Mouse (Mus musculus) lung, postnatal 25 days (tissue): ENCODE results near the gene Bend6.
"Not testable (repeated sequence)": the region's sequence is repeated elsewhere in the genome, so short reads cannot be mapped to it uniquely, and the experiment has no call there.

Source experiments
- DNase-seq: peaks from one replicate; pipeline ENCODE4 v3.0.0; 2022; ENCODE audit warnings: low spot score

Gene Bend6

DNA sequence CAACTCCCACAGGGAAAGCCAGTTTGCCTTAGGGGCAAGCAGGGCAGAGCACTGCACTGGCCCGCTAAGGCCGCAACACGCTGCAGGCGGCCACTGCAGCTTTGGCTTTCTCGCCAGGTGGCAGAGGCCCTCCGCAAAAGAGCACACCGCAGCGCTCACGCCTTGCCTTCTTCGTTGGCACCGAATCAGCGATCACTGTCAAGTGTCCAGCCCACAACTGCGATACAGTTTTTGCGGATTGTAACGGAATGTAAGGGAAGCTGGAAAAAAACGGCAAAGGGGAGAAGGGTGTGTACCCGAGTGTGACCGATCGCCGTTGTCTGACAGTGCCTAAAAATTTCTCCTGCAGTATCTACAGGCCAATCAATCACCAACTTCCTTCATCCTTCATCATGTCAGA is 689 bp downstream of the Bend6 start:
- no peak for DNase-seq

DNA sequence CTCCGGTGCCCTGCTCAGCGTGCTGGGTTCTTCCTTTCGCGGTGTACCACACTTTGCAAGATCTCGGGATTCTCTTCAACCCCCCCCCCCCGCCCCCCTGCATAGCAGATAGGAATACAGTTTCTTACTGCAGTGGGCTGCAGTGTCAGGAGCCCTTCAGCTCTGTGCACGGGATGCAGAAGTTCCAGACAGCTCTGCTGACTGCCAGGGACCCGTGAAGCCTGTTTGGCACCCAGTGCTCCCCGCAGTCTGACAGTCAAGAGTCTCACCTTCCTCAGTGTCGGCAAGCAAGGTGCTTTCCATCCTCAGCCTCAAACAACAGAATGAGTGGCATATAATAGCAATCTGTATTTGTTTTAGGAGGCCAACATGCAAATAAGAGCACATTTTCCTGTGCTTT is 1.4 kb downstream of the Bend6 start:
- DNase-seq: no peak

DNA sequence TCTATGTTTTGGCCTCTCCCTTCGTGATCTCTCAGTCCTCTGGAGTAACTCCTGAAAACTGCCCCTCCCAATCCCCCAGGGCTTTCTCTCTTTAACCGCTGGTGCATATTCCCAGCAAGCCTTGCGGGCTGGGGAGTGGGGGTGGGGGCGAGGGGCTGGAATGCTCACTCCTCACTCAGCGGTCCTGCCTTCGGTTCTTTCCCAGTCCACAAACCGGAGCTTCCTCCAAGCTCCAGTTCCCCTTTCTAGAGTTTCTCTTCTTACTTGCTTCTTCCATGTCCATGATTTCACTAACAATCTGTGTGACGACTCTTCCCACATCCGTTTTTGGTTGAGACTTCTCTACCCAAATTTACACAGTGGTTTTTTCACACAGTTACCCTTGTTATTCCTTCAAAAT is 4.0 kb downstream of the Bend6 start:
- no peak for DNase-seq

DNA sequence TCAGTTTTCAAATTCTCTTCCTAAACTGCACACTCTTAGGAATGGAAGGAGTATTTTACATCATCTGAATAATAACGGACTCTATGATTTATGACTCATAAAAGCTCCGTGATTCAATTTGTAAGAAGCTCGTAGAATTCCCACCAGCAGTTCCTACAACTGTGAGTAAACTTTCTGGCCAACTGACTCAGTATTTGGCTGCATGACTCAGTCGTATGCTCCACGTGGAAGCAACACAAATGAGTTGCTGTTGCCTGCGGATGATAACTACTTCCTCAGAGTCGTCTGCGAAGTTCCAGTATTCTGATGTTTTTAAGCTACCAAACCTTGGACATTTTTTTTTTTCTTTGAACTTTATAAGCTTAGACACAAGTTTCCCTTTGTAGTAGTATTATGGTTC is 7.4 kb downstream of the Bend6 start:
- no peak for DNase-seq

DNA sequence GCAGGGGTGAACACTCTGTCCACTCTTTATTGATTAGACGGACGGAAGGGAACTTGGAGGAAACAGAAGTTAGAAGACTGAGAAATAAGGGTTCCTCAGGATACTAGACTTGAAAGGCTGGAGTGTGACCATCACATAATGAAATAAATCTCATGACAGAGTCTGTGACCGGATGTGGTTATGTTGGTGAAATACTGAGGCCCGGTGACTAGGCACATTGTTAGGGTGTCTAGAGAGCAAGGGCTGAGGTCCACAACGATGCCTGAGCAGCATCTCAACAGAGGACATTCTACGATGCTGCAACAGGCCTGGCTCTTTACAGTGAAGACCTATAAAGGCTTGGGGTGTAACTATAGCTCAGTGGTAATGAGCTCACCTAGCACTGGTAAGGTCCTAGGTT is 9.2 kb downstream of the Bend6 start:
- peak; percentile 13 for DNase-seq

DNA sequence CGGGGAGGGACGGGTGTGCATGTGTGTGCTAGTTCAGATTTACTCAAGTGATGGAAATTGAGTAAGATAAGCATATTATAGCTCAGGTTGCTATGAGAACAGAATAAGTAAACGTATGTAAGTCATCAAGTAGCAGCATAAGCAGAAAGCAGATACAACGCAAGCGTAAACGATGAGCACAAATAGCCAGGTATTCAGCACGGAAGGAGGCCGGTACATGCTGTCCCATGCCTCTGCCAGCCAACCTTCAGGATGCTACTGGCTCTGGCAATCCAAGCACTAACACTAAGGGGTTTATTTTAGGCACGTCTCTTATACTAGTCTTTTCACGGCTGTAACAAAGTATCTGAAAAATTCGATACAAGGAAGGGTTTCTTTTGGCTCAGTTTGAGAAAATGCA is 10.2 kb downstream of the Bend6 start:
- DNase-seq: no peak

DNA sequence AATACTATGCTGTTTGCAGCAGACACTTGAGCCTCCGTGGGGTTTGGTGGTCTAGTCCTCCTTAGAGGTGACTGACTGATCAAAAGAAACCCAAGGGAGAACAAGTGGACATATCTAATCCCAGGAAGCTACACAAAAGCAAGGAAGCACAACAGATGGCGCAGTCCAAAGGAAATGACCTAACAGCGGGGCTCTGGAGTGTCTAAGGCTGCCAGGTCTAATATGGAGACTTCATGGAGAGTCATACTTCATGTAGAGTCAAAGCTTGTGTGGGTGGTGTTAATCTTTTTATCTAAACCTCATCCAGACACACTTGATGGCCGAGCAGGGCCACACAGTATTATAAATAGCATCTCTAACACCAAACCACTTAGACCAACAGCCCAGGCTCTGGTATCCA is 10.9 kb downstream of the Bend6 start:
- DNase-seq: no peak

DNA sequence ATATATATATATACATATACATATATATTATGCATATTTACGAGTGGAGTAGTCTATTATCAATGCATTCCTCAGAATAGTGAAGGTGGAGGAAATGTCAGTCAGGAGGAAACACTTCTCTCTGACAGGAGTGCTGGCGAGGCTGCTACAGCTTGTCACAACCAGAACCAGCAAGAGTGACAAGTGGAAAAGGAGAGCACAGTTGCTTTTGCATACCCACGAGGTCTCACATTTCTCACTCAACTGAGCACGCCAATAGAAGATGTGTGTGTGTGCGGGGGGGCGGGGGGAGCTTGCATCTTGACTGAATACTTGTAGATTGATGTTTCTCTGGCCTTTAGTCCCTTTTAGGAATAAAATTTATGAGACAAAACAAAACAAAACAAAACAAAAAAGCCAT is 11.5 kb downstream of the Bend6 start:
- no peak for DNase-seq

DNA sequence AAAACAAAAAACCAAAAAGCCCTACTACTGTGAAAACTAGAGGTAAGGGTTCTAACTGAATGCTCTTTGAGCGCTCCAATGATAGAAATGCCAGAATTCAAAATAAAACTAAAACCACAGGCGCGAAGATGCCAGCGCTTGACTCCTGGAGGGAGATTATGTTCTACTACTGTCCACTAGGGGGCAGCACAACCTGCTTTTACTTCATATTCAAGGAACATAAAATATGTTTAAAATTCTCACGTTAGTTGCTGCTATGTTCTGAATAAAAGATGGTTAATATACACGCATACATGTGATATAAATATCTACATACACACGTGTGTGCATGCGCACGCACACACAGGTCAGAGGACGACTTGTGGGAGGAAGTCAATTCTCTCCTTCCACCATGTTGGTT is 14.8 kb downstream of the Bend6 start:
- peak; percentile 28 for DNase-seq

DNA sequence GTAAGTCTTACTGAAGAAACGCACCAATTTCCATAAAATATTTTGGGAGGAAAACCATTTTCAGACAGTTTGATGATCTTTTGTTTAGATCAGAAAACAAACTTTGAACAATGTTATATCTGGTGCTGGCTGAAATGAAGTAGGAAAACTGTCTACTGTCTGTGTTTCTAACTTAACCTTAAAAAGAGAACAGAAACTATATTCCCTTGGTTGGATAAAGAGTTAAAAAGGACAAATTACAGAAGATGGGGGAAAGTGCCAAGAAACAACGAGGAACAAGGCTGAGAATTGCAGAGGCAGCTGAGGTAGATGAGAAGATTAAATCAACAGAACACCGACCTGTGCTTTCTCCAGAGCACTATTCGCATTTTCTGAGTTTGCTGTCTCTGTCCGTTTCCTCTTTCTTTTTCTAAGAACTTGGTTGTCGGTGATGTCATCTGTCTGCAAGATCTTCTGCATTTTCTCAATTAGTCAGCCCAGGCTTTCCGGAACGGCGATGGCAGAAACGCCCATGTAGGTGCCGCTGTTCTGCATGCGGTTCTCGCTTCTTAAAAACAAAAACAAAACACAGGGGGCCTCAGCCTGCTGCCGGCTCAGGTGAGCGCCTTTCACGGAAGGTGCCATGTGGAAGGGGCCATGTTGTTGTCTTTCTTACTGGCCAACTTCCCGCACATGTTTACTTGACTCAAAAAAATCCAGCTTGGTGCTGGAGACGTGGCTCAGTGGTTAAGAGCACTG is 24.3 kb downstream of the Bend6 start:
- DNase-seq: peak; percentile 61

DNA sequence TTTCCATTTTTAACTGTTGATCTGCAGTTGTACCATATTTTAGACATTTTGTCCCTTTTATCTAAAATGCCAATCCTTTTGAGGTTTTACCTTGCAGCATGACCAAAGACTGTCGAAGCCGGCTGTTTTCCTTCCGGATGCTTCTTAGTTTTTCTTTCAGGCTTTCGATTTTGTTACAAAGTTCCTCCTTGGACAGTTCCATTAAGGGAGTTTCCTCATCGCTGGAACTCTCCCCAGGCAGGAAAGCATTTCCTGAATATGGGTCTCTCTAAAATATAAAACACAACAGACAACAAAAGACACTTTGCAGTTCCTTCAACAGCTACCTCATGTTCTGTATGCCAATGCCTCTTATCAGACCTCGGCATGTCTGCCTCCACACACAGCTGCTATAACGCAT is 29.4 kb downstream of the Bend6 start:
- no peak for DNase-seq

DNA sequence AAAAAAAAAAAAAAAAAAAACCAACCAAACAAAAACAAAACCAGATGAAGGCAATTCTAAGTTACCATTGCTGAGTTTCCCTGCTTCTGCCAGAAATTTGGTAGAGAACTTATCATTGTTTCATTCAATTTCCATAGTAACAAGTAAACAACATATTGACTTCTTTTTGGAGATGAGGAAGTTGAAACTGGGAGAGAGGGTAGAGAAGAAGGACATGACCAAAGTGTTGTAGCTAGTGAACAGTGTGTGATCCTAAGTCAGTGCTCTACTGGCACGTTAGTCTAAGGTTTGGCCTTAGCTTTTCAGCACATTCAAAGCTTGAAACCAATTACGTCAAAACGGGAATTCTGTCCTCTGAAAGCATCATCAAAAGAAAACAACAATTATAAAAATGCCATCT is 31.2 kb downstream of the Bend6 start:
- peak; percentile 10 for DNase-seq

DNA sequence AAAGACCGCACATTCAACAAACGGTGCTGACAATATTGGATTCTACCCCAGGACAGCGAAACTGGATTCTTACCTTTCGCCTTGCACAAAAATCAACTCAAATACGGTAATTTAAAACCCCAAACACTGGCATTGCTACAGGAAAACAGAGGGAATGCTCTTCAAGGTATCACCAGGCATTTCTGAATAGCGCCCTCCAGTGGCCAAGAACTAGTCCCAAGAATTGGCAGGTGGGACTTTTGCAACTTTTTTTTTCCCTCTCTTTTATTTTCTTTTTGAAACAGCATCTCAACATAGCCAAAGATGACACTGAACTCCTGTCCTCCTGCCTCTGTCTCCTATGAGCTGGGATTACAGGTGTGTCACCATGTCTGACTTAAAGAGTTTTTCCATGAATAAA is 31.9 kb downstream of the Bend6 start:
- DNase-seq: no peak

DNA sequence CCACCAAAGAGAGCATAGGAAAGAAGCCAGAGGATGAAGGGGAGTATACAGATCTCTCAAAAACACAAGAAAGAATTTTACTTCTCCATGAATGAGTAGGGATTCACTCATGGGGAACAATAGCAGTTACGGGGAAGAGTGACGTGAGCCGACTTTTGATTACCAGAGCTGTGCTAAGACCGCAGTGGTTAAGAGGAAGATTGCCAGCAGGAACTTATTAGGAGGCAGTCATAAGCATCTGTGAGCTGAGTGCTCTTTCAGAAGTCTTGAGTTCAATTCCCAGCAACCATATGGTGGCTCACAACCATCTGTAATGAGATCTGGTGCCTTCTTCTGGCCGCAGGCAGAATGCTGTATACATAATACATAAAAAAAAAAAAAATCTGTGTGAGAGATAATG is 34.1 kb downstream of the Bend6 start:
- DNase-seq: no peak

DNA sequence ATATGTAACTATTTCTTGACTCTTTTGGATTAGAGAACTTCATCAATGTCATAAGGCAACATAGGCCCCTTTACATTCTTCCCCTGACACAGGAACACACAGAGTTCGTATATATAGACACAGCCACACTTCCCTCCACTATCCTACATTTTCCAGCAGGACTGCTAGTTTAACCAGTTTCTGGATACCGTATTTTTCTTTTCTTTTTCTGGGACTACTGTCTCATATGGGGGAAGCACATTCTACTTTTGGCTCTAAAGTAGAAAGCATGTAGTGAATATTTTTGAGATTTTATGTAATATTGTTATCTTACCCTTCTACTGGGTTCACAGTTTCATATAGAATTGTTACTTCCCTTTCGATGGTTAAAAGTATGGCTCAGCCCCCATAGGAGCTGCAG is 38.2 kb downstream of the Bend6 start:
- no peak for DNase-seq

DNA sequence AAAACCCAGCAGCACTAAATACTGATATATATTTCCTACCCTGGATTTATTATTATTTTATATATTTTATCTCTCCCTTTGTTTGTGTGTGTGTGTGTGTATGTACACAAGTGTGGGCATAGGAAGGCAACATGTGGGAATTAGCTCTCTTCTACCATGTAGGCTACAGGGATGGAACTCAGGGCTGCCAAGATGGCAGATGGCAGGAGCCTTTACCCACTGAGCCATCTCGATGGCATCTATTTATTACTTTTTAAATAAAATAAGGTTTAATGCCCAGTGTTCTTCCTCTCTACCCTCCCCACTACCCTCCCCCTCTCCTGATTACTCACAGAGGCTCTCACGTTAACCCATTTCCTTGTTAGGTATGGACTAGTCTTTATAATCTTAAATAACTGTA is 38.6 kb downstream of the Bend6 start:
- no peak for DNase-seq

DNA sequence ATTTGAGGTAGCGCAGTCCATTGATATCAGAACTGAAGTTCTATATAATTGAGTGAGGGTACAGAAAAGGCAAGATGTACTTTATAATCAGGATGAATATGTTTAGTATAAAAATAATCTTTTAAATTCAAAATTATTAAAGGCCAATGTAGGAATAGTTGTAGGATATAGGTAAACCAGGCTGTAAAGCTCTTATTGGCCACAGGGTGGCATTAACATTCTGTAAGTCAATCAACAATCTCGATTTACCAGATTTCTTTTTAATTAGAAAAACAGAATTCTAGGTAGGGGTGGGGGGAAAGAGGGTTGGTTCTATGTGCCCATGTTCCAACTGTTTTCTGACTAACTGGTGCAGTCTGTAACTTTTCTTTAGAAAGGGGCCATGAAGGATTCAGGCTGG is 60.8 kb downstream of the Bend6 start:
- no peak for DNase-seq

DNA sequence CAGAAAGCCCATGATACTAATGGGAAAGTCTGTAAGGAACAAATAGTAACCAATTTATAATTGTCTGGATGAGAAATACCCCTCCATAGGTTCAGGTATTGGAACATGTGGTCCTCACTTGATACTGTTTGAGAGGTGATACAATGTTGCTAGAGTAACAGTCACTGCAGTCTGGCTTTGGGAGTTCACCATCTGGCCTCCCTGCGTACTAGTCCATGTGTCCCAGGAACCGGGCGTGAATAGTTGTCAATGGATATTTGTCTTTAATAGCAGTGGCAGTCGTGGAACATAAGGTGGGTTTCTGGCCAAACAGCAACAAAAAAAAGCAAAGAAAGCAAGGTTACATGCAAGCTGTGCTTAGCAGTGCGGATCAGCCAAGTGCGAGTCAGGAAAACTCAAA is 63.8 kb downstream of the Bend6 start:
- no peak for DNase-seq

DNA sequence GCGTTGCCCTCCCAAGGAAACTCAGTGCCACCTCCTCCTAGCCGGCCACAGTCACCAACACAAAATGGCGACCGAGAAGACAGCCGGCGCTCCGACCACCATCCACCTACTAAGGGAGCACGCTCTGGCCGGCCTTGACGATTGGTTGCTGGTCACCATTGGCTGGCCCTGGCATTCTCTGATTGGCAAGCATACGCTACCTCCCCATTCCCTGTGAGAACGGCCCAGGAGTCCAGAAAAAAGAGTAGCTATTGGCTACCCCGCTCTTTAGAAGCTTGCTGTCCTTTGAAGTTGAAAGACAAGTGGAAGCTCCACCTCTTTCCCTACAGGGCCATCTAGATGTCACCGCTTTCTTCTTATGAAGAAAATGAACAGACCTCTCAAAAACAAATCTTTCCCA is 68.7 kb downstream of the Bend6 start:
- DNase-seq: not testable (repeated sequence)

DNA sequence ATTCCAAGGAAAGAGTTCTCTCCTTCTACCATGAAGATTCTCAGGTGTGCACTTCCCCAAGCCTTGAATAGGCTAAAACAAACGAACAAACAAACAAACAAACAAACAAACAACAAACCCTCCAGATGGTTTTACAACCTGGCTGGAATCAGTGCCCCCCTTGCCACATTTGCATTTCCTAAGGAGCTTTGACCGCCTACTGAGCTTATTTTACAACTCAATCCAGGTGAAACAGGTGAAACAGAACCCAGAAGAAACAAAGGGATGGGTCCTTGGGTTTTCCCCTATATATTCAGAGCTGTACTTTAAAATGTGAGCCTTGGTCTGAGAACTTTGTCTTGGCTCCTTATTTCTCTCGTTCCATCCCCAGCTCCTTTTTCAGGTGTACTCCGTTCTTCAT is 77.0 kb downstream of the Bend6 start:
- DNase-seq: no peak

DNA sequence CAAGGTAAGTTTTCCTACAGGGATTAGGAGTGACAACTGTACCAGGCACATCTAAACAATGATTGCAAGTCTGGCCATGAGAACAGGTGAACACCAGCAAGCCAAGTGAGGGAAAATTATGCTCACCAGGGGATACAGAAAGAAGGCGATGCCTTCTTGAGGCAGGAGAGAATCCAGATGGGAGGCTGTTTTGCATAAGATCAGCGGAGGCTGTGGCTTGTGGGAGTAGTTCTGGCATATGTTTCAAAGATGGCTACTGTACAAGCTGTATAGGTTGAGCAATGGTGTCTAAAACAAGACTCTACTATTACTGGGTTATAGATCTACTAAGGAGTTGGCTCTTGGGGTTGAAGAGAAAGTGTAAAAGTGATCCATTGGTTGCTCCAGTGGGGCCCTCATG is 89.7 kb downstream of the Bend6 start:
- no peak for DNase-seq

DNA sequence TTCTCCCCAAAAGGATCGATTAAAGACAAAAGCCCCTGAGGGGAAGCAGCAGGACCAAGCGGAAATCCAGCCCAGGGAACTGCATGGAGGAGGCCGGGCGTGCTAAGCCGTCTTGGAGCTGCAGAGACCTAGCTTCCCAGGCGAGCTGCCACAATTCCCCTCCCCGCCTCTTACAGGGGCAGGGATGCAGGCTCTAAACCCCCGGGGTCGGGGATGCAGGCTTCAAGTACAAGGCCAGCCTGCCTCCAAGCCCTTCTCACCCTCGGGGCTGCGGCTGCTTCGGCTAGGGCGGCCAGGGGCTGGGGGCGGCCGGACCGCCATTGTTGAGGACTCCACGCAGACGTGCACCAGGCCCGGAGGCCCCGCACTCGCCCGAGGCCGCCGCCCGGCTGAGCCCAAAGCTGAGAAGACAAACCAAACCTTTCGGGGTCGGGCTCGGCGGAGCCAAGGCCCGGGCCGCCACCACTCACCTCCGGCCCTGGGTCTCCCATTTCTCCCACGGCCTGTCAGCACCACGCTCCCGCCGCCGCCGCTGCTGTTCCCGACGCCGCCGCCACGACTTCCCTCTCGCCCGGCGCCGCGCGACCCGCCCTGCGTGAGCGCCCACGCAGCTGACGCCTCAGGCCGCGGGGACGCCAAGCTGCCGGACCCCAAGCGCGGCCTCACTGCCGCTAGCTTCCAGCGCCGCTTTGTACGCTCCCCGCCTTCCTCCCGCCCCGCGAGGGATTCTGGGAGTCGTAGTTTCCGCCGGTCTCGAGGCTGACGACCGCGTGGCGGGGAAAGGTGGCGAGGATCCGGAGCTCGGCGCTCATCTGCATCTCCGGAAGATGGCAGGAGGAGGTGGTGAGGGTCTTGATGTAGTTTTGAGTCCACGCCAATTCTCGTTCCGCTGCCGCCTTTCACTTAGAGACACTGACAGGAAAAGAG is 93.5 kb downstream of the Bend6 start, which contains the start of gene Zfp451:
Zfp451 (minus strand) TSS at position 728 of the 927 bp plus-strand sequence.
- peak; percentile 90 for DNase-seq

DNA sequence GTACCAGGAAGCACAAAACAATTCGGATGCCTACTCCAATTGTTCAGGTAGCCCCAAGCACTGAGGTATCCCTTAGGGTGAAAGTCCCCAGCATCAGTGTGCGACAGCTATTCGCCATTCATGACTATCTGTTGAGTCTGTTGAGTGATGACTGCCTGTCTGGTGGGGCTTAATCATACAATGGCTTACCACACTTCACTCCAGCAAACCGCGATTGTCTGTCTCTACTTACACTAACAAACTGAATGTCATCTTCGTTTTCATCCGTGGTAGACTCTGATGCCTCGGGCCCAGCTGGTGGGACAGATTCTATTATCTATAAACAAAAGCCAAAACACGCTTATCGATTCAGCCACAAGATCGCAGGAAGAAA is 94.1 kb downstream of the Bend6 start:
- no peak for DNase-seq

DNA sequence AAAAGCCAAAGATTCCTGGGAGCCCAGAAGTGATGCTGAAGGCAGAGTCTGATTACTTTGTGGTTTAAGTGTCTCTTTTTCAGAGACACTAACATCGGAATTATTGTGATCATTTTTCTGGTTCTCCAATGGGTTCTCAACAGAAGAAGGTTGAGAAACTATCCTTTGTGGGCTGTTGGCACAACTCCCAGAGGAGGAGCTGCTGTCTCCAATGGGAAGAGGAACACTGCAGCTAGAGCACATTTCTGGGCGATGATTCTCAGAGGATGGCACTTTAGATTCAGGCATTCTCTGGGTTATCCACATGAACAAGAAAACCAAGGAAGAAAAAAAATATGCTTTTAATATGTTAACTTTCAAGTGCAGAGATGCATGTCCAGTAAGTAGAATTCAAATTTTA is 104.3 kb downstream of the Bend6 start:
- no peak for DNase-seq
